ENCODE assay signal across 20 mouse cellular contexts in genomic region chr9:107236151-107236550, GRCm38 (mm10). TPM values are rescaled to one million over a fixed set of nuclear protein-coding genes. Genes with fewer than 3 reads are reported as not detected.
DNase-seq lines count a peak whose midpoint lies in the region; ATAC-seq and TF ChIP-seq lines count a peak whose summit lies in the region.
"Had no signal": no experiment of that assay in that cellular context is flagged by ENCODE, and none has a peak within 500 bp of the region (broad histone marks: within the 10 kb centered on the region; RNA-seq: fewer than 3 reads in every experiment).

No protein-coding gene starts in this region.

- TF ChIP-seq CTCF in left cerebral cortex, adult 2 months (IDR thresholded peaks at IDR 0.05) = no peak

- intact Hi-C loops in left cerebral cortex, adult 2 months (cut with DNase I) = loop anchor here (5.0 kb wide), 1 partner anchor 101 kb away; the partner anchor contains the start of gene Hemk1

- no peak overlapping the region for H3K4me2 ChIP-seq in midbrain, embryonic 11.5 days
- no peak overlapping the region for H3K4me2 ChIP-seq in midbrain, embryonic 16.5 days (ENCODE audit: low read length)

- no peak overlapping the region for H3K9ac ChIP-seq in midbrain, embryonic 11.5 days (ENCODE audit: low read length)
- no peak overlapping the region for H3K9ac ChIP-seq in midbrain, embryonic 16.5 days (ENCODE audit: low read depth, low read length)

- H3K4me3 ChIP-seq in heart, embryonic 10.5 days = no peak overlapping the region
- H3K4me3 ChIP-seq in left cerebral cortex, adult 2 months = no peak overlapping the region
- no peak overlapping the region for H3K4me3 ChIP-seq in midbrain, embryonic 11.5 days (ENCODE audit: low read depth, low read length)
- no peak overlapping the region for H3K4me3 ChIP-seq in midbrain, embryonic 16.5 days (ENCODE audit: low read depth, low read length)

- no peak overlapping the region for H3K27ac ChIP-seq in heart, embryonic 10.5 days
- H3K27ac ChIP-seq in left cerebral cortex, adult 2 months = peak overlapping the region; percentile 72; the same call in 1 of the 2 replicates
- no peak overlapping the region for H3K27ac ChIP-seq in midbrain, embryonic 11.5 days (ENCODE audit: low read depth, low read length)
- H3K27ac ChIP-seq in midbrain, embryonic 16.5 days (ENCODE audit: low read length) = no peak overlapping the region

- peaks cover 9% of the 10 kb centered on the region for H3K4me1 ChIP-seq in heart, embryonic 10.5 days
- no peaks in the 10 kb centered on the region for H3K4me1 ChIP-seq in midbrain, embryonic 11.5 days (ENCODE audit: control insufficient read depth, insufficient read depth, low read length)
- peaks cover 4% of the 10 kb centered on the region for H3K4me1 ChIP-seq in midbrain, embryonic 16.5 days (ENCODE audit: control insufficient read depth, insufficient read depth, low read length)

- no peaks in the 10 kb centered on the region for H3K9me3 ChIP-seq in heart, embryonic 10.5 days
- no peaks in the 10 kb centered on the region for H3K9me3 ChIP-seq in midbrain, embryonic 11.5 days (ENCODE audit: control insufficient read depth, low read length)
- no peaks in the 10 kb centered on the region for H3K9me3 ChIP-seq in midbrain, embryonic 16.5 days (replicated peaks; ENCODE audit: control insufficient read depth, low read length, poor library complexity, severe bottlenecking)

- no peak for ATAC-seq in midbrain, embryonic 11.5 days (ENCODE audit: low FRiP score)
- ATAC-seq in midbrain, embryonic 16.5 days = no peak
- ATAC-seq: activated CD4-positive, CD25-positive, alpha-beta regulatory T cell, adult 4 months; CD4-positive, CD25-positive, alpha-beta regulatory T cell, adult 4 months; Patski had no signal

- peaks cover 83% of the 10 kb centered on the region for H3K27me3 ChIP-seq in heart, embryonic 10.5 days (ENCODE audit: insufficient read depth, poor library complexity, severe bottlenecking)
- peaks cover 30% of the 10 kb centered on the region for H3K27me3 ChIP-seq in midbrain, embryonic 11.5 days (ENCODE audit: control insufficient read depth, insufficient read depth, low read length)
- peaks cover 16% of the 10 kb centered on the region; the same call in 1 of the 2 replicates for H3K27me3 ChIP-seq in midbrain, embryonic 16.5 days (ENCODE audit: control insufficient read depth, insufficient read depth, low read depth, low read length)

- WGBS in heart, embryonic 10.5 days = 69% methylated on average over 5 of the region's 5 CpGs
- 80% methylated on average over 5 of the region's 5 CpGs for WGBS in midbrain, embryonic 11.5 days
- WGBS in midbrain, embryonic 16.5 days = 73% methylated on average over 5 of the region's 5 CpGs

- DNase-seq in heart, adult 11 months = peak; percentile 55
- no peak for DNase-seq in heart, embryonic 10.5 days (ENCODE audit: low spot score)
- peak in 1 of 2 experiments; percentile 5 for DNase-seq in left cerebral cortex, adult 2 months (ENCODE audit: extremely low spot score in 1 of 2, low spot score in 2 of 2)
- DNase-seq in left cerebral cortex, adult 11 months (ENCODE audit: low spot score) = no peak
- peak; percentile 71 for DNase-seq in midbrain, embryonic 11.5 days (ENCODE audit: low spot score, missing footprints)
- DNase-seq: adrenal gland, adult 2 months; adrenal gland, adult 8-10 months; adrenal gland, postnatal 10 days; adrenal gland, postnatal 14 days; adrenal gland, postnatal 25 days; adrenal gland, postnatal 36 days; B cell, adult 2 months; cerebellum, adult 11 months; cerebellum, adult 11-12 months; cerebellum, adult 18-20 months had no signal

- no peaks in the 10 kb centered on the region for H3K36me3 ChIP-seq in heart, embryonic 10.5 days
- no peaks in the 10 kb centered on the region for H3K36me3 ChIP-seq in midbrain, embryonic 11.5 days (ENCODE audit: control insufficient read depth, insufficient read depth, low read length)
- H3K36me3 ChIP-seq in midbrain, embryonic 16.5 days (ENCODE audit: control insufficient read depth, insufficient read depth, low read length) = no peaks in the 10 kb centered on the region
- H3K36me3 ChIP-seq: G1E had no signal

RNA-seq across cellular contexts. Expression of gene Dock3, which starts 4.4 kb away (rescaled TPM):
- 0.22 and 0.57 TPM in 2 replicates for polyA plus RNA-seq in heart, embryonic 10.5 days (2016; fragmentation: Nextera tagmentation; extraction: Ambion mirVana)
- total RNA-seq in left cerebral cortex, adult 2 months (2021) = 100 to 1,000 TPM; 216 to 221 TPM
- polyA plus RNA-seq in midbrain, embryonic 11.5 days (2014; fragmentation: Nextera tagmentation; extraction: Ambion mirVana) = 7.0 and 9.3 TPM in 2 replicates
- polyA plus RNA-seq in midbrain, embryonic 16.5 days (2015; fragmentation: Nextera tagmentation; extraction: Ambion mirVana) = 16.3 and 21.5 TPM in 2 replicates
- polyA plus RNA-seq: G1E had no signal

RNA-seq across cellular contexts. Expression of gene Mapkapk3, which starts 53.5 kb away (rescaled TPM):
- polyA plus RNA-seq in heart, embryonic 10.5 days (2016; fragmentation: Nextera tagmentation; extraction: Ambion mirVana) = 7.1 and 10.1 TPM in 2 replicates
- 1 to 10 TPM; 3.4 to 3.5 TPM for total RNA-seq in left cerebral cortex, adult 2 months (2021)
- polyA plus RNA-seq in midbrain, embryonic 11.5 days (2014; fragmentation: Nextera tagmentation; extraction: Ambion mirVana) = 2.5 and 2.7 TPM in 2 replicates
- polyA plus RNA-seq in midbrain, embryonic 16.5 days (2015; fragmentation: Nextera tagmentation; extraction: Ambion mirVana) = 1.5 and 1.9 TPM in 2 replicates

RNA-seq across cellular contexts. Expression of gene Cish, which starts 59.7 kb away (rescaled TPM):
- 9.4 and 13.2 TPM in 2 replicates for polyA plus RNA-seq in heart, embryonic 10.5 days (2016; fragmentation: Nextera tagmentation; extraction: Ambion mirVana)
- total RNA-seq in left cerebral cortex, adult 2 months (2021) = 10 to 100 TPM in 1 of 2 experiments, 1 to 10 TPM in 1; 9.6 to 10.7 TPM
- polyA plus RNA-seq in midbrain, embryonic 11.5 days (2014; fragmentation: Nextera tagmentation; extraction: Ambion mirVana) = 4.0 and 4.2 TPM in 2 replicates
- 8.6 and 9.4 TPM in 2 replicates for polyA plus RNA-seq in midbrain, embryonic 16.5 days (2015; fragmentation: Nextera tagmentation; extraction: Ambion mirVana)

Comparison
In these comparisons a context has a peak if more than half of its experiments do, and no peak if none do; other contexts are left out.
1. DNase-seq: peak in heart, adult 11 months (single experiment) and midbrain, embryonic 11.5 days (single experiment); none in heart, embryonic 10.5 days (single experiment) and left cerebral cortex, adult 11 months (single experiment).